Mouse (Mus musculus) c-Kit-positive CD71-negative TER-119-negative erythroid progenitor cells, embryonic 14.5 days (primary cell): ENCODE measurements around the gene Wdr81.

Experiments
- DNase-seq: peaks from one replicate; pipeline ENCODE4 v3.0.0-alpha.2; 2013; ENCODE audit warnings: low read depth

Wdr81 gene

GRCm38 (mm10) chr11:75438194-75438593 lies 16.3 kb downstream of the Wdr81 start:
- no peak for DNase-seq

DNA sequence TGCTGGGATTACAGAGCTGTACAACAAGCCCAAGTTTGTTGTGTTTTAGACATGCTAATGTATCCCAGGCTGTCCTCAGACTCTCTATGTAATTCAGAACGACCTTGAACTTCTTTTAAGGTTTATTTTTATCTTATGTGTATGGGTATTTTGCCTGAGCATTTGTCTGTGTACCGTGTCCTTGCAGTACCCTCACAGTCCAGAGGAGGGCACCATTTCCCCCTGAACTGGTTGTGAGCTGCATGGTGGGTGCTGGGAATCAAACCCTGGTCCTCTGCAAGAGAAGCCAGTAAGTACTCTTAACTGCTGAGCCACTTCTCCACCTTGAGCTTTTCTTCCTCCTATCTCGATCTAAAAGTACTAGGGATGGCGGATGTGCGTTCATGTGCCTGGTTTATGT lies 20.4 kb downstream of the Wdr81 start:
- no peak for DNase-seq

DNA sequence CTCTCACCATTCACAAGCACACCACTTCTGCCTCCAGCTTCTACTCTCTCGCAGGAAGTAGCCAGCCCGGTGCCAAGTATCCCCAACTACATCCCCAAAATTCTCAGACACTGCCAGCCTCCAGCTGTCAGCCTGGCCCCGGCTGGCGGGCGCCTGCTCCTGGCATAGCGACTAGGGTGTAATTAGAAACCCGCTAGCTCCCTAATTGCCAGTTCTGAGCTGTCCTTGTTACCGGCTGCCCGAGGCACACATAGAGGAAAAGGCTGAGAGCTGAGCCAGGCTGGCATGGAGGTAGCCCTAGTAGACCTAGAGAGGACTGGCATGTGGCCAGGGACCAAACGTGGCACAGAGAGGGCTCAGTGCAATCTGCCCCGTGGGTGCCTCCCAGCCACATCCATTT lies 23.2 kb downstream of the Wdr81 start:
- DNase-seq = no peak

GRCm38 (mm10) chr11:75429019-75429705 lies 25.4 kb downstream of the Wdr81 start:
- peak; percentile 25 for DNase-seq

GRCm38 (mm10) chr11:75424459-75424858 lies 30.1 kb downstream of the Wdr81 start:
- no peak for DNase-seq

DNA sequence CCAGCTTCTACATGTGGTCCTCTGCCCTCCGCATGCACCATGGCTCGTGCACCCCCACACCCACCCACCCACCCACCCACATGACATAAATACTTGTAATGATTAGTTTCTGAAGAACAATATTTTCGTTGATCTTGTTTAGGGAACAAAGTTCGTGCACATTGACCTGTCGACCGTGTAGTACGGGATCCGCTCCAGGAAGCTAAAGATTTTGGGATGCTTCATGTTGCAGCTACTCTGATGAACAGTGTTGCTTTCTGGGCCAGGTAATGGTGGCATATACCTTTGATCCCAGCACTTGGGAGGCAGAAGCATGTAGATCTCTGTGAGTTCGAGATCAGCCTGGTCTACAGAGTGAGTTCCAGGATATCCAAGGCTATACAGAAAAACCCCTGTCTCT lies 30.5 kb downstream of the Wdr81 start:
- DNase-seq = no peak

GRCm38 (mm10) chr11:75423091-75423490 lies 31.4 kb downstream of the Wdr81 start:
- DNase-seq = no peak

DNA sequence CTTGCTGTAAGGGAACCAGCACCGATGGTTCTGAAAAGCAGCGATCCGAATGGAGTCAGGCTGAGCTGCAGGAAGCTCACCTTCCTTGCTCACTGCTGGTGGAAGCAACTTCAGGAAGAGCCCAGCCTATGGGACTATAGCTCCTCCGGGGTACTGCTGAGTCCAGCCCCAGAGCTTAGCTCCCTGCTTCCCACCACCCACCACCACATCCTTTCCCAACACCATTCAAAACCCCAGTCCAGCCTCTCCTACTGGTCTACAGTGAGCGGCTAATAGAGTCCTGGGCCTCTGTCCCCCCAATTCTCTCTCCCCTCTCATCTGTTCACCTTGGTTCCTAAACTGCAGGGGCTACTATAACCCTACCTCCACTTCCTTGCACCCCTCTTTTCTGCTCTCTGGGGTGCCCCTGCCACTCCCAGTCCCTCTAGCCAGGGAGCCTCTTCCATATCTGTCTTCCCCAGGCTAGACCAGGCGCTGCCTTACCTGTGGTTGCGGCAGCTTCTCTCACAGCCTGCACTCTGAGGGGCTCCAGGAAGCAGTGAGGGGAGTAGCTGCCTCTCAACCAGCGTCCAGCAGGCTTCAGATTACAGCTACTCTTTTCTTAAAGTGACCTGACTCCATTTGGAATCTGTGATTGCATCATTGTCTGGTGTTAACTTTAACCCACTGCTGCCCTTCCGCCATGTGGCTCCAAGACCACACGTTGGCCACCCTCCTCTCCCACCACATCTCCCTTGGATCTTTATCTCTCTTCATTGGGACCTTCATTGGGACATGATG lies 32.3 kb downstream of the Wdr81 start, which contains the start of gene Serpinf1:
TSS of gene Serpinf1 (minus strand) at position 689 of the 780 bp plus-strand sequence.
- DNase-seq = no peak

GRCm38 (mm10) chr11:75421375-75422012 lies 33.0 kb downstream of the Wdr81 start:
- DNase-seq = no peak

- DNase-seq = no peak
Measured at GRCm38 (mm10) chr11:75420810-75421374, 33.6 kb downstream of the Wdr81 start.

DNA sequence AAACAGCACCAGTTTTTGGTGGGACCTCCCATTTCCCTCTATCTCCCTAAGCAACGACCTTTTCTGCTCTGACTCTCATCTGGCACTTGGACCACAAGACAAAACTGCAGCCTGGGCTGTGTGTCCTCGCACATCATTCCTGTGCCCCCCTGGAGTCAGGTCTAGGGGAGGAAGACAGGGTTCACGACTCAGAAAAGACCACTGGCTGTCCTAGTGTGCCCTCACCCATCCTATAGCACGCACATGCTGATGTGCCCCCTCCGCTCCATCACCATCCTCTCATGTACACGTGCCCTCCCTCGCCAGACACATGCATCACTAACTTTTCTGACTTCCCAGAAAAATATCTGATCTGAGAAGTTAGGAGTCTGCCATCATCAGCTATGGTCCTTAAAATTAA lies 34.5 kb downstream of the Wdr81 start:
- DNase-seq = no peak

DNA sequence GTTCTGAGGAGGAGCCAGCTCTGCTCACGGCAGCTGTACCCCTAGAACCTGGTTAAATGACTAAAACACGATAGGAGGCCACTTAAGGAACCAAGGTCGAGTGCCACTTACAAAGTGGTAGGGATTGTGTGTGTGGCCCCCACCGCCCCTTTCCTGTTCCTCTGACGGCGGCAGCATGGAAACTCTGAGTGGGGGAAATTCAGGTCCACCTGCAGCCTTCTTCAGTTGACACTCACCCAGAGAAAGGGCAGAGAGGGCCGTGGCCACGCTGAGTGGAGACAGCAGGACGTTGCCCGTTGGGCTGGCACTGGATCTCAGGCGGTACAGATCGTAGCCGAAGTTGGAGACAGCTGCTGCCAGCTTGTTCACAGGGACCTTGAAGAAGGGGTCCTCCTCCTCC lies 38.5 kb downstream of the Wdr81 start:
- DNase-seq = no peak

GRCm38 (mm10) chr11:75415096-75415495 lies 39.4 kb downstream of the Wdr81 start:
- DNase-seq = peak; percentile 39

GRCm38 (mm10) chr11:75410591-75410990 lies 43.9 kb downstream of the Wdr81 start:
- DNase-seq = no peak

GRCm38 (mm10) chr11:75409679-75410575 lies 44.6 kb downstream of the Wdr81 start:
- DNase-seq = no peak

DNA sequence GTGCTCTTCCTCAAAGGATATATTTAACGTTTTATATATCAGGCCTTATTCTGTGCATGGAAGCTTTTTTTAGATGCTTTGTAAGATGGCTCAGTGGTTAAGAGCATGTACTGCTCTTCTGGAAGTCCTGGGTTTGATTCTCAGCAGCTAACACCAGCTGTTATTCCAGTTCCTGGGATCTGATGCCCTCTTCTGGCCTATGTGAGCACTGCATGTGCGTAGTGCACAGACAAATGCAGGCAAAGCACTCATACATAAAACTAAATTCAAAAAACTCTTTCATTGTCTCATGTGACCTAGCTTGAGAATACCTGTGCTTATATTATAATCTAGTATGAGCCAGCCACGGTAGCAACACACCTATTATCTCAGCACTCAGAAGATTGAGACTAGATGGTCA lies 47.7 kb downstream of the Wdr81 start:
- DNase-seq = peak; percentile 53

DNA sequence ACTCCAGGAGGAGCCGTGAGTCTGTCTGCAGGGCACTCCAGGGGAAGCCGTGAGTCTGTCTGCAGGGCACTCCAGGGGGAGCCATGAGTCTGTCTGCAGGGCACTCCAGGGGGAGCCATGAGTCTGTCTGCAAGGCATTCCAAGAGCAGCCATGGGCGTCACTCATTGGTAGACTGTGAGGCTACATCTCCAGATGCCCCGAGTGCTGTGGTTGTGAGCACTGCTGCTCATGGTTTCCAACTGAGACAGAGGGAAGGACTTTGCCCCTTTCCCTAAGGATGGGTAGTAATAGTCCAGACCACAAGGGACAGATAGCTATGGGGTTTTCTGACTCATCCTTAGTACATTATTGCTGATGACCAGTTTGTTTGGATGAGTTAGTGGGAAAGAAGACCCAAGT lies 48.4 kb downstream of the Wdr81 start:
- no peak for DNase-seq

DNA sequence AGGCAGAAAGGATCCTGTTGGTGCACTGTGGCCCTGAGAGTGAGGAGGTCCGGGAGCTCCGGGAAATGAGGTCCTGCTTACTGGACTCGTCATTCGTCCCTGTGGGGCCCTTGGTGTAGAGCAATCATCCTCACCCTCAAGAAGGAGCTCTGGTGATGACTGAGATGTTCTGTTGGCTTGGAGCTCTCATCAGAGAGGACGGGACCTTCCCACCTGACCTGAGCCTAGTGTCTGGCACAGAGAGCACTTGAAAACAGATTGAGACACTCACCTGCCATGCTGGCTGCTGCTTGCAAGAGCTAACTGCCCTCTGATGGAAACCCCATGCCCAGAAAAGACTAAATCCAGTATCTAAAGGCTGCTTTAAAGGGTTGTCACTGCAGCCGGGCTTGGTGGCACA lies 49.7 kb downstream of the Wdr81 start:
- no peak for DNase-seq

DNA sequence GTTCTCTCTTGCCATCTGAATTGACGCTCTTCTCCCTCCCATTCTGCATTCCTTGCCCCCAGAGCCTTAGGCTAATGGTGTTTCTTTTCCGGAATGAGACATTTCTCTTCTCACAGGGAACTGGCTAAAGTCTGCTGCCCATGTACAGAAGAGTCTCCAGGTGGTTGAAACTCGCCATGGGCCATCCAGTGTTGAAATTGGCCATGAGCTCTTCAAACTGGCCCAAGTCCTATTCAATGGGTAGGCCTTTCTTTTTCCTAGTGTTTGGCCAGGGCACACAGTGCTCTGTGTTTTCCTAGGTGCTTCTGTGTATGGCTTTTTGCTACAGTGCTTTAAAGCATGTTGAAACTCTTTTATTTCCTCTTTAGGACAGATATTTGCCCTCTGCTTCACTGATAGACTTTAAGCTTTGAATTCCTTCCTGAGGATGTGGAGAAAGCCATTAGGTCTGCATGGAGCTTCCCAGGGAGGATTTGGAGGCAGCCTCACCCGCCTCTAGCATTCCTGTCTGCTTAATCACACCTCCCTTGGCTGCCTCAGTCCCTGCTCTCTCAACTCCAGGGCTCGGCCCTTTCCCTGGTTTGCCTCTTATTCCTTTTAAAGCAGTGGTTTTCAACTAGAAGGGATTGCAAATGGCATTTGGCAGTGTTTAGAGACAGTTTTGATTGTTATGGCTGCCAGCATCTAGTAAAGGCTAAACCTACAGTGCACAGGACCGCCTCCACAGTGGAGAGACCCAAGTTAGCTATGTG lies 51.0 kb downstream of the Wdr81 start:
- DNase-seq = no peak

GRCm38 (mm10) chr11:75402271-75402690 lies 52.2 kb downstream of the Wdr81 start:
- peak; percentile 24 for DNase-seq

GRCm38 (mm10) chr11:75400099-75400498 lies 54.4 kb downstream of the Wdr81 start:
- DNase-seq = no peak
